Mouse (Mus musculus): Measurements from ENCODE around the gene Eea1.
"Not testable (repeated sequence)": the region's sequence is repeated elsewhere in the genome, so short reads cannot be mapped to it uniquely, and the experiment has no call there.

Gene Eea1

DNA sequence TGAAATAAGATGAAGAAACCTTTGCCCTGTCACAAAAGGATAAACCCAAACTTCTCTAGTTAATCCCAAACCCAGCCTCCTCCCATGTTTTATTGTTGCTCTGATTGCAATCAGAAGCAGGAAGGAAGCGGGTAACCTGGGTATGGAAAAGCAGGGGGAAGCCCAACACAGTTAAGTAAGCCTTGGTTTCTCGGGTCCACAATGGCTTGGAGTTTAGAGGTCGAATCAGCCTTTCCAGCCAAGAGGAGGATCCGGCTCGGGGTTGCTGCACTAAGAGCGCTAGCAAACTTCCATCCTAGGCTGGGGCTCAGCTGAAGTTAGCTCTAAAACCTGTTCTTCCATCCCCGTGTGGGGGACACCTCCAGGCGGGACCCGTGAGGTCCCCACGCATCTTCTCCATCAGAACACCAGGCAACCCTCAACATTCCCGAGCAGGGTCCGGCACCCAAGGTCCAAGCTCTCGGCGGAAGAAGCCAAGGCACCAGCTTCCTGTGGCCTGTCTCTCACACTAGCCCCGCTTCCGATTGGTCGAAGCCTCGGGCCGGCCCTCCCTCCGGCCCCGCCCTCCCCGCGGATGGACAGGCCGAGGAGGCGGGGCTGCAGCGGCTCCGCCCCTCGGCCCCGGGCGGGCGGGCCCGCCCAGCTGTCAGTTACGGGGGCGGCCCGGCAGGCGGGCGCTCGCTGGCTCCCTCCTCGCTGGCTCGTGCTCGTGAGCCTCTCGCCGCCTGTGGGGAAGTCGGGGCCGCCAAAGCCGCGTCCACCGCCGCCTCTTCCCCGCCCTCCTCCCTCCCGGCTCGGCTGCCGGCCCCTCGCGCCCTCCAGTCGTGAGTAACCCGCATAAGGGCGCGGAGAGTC, at the start of gene Eea1:
TSS of gene Eea1 (plus strand) at position 605 of the 855 bp plus-strand sequence.
- peak; percentile 70 for DNase-seq

DNA sequence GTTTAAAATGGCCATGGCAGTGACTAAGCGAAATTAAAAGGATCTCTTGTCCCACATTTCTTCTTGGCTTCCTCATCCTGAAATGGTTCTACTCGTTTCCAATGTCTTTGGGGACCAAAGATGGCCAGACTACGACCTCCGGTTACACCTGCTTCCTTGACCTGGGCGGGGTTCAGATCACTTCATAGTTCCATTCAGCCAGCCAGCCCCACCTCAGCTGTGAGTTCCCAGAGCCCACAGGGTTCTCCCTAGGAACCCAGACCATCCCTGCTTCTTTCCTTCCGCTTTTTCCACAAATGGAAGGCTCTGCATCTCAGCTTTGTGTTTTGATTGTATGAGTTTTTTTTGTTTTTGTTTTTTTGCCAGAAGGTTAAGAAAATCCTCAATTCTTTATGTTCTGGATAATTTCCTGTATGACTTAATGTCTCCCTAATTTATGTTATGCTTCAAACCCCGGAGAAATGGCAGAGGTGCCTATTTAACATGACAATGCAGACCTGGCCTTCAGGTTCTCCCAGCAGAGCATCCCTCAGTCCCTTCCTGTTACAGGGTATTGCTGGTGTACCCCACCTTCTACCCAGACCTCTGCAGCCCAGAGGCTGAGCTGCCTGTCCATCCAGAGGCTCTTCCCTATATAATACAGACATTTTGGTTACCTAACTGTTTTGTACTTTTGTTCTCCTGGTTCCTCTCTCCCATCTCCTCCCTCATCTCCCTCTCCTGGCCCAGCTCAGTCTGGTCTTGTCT, 49.1 kb upstream of the Eea1 start:
- no peak for DNase-seq

GRCm38 (mm10) chr10:95892132-95892531, 48.3 kb upstream of the Eea1 start:
- no peak for DNase-seq

DNA sequence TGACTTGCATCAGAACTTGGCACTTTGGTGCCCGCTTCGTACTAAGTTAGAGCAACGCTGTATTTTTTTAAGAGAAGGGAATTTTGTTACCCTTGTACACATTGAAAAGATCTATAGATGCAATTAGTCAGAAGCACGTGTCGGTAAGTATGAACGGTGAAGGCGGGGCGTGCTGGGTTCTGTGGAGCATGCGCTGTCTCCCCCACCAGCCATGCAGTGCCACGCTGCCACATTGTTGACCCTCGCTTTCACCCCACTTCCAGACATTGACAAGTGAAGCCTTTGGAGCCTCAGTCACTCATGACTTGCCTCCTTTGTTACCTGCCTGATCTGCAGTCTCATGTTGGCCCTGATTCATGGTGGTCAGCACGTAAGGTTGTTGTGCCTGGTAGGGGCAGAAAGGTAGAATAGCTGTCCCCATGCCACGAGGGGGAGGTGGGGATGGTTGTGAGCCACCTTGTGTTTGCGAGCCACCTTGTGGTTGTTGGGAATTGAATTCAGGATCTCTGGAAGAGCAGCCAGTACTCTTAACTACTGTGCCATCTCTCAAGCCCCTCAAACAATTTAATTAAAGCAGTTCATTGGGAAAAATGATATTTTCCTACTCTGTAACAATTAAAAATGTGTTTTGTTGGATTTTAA, 47.0 kb upstream of the Eea1 start:
- no peak for DNase-seq

- peak; percentile 19 for DNase-seq
Observed at GRCm38 (mm10) chr10:95894036-95894855, 46.2 kb upstream of the Eea1 start.

GRCm38 (mm10) chr10:95894856-95895386, 45.5 kb upstream of the Eea1 start:
- peak; percentile 64 for DNase-seq

GRCm38 (mm10) chr10:95898471-95899154, 41.8 kb upstream of the Eea1 start:
- DNase-seq, result peak; percentile 39

DNA sequence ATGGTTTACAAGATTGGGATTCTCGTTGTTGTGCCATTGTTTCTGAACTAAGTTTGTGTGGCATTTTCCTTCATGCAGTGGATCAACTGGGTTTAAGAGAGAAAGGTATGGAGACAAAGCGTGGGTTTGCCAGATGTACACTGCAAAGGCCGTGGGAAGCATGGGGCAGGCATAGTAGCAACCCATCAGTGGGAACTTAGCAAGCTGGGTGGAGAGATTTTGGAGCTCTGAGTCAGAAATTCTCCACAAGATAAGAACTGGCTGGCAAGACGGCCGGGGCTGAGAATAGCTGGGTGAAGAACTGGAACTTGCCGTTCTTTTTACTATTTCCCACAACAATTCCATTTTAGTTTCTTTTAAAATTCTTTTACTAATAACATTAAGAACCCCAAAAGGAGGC, 35.8 kb upstream of the Eea1 start:
- DNase-seq, result no peak

DNA sequence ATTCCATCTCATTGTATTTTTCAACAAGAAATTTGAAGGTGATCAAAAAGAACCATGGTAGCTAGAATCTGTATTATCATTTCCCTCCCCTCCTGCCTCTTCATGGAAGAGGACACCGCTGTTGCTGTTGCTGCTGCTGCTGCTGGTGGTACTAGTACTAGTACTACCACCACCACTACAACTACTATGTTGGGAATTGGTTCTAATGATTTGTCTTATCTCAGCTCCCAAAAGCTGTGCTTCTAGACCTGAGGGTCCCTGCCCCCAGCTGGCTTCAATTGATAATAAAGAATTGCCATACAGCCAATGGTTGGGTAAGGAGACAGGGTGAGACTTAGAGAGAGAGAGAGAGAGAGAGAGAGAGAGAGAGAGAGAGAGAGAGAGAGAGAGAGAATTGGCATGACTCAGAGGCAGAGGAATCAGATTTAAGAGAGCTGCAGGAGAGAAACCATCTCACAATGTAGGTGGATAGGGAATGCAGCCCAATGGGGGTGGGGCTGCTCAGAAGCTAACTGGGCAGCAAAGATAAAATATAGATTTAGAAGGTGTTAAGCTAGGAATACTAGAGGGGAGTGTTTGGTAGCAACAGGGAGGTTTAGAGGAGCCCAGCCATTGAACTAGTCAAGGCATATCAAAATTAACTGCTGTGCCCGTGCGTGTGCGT, 31.1 kb upstream of the Eea1 start:
- DNase-seq, result no peak

DNA sequence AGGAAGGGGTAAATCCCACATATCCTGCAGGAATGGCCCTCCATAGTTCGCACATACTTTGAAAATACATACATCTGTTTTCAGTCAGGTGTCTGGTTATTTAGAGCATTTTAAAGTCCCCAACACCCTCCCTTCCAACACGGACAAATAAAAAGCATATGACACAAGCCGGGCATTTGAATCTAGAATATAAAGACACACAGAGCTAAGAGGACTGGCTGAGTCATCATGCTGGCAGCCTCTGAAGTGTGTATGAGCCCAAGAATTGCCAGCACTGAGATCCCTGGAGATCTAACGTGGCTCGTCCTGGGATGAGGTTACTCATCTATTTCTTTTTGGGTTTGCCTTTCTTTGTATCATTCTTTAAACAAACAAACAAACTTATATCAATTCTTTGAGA, 29.4 kb upstream of the Eea1 start:
- DNase-seq, result no peak

DNA sequence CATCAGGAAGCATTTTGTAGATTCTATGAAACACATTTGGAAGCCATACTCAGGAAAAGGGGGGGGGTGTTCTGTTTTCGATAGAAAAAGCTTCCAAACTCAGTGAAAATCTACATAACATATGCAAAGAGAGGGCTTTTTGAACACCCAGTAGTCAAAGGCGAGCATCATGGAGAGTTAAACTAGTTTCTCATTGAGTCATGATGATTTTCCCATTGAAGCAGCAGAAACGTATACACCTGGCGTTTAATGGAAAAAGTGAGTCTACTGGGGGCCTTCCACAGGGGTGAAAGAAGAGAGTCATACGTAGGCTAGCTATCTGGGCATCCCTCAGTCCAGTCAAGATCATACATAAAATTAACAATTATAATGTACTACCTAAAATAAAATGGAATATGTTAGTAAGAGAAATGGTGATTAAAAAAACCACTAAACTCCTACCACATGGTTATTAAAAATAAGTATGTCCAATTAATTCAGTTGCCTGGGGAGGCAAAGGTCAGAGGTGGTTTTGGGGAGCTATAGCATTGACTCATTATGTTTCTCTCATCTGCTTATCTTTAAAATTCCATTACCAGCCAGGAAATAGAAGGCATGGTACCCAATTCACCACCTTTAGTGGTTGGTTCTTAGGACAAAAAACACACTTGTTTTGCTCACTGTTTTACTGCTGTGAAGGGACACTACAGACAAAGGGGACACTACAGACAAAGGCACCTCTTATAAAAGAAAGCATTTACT, 25.8 kb upstream of the Eea1 start:
- DNase-seq, result no peak

GRCm38 (mm10) chr10:95918716-95919115, 21.7 kb upstream of the Eea1 start:
- no peak for DNase-seq

GRCm38 (mm10) chr10:95923263-95924217, 16.9 kb upstream of the Eea1 start:
- no peak for DNase-seq

- DNase-seq, result not testable (repeated sequence)
Observed at GRCm38 (mm10) chr10:95933631-95934030, 6.8 kb upstream of the Eea1 start.

GRCm38 (mm10) chr10:95940901-95941767, 684 bp downstream of the Eea1 start:
- peak; percentile 57 for DNase-seq

DNA sequence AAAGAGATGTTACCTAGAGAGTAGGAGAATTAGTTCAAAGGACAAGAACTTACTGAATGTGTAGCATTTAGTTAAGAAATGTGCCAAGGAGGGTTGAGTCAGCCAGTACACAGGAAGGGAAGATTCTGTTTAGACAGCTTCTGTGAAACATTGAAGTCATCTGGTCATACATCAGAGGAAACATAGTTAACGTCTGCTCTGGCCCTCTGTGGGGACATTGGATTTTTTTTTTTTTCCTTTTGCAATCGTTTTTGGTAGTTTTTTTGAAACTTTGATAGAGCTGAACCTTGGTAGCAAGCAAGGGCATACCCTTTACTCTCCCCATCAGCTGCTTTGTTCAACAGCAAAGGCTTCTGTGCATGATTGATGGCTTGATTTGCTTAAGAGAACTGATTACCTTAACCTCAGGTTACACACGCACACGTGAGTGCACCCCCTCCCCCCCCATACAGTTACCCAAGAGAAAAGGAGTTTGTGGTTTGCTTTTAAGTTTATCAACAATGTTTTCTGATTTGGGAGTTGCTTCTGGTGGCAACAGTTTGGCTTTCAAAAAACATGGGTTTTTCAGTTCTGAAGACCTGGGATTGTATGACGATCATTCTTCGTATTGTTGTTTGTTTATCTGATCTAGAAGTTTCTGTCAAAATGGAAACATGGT, 1.4 kb downstream of the Eea1 start:
- no peak for DNase-seq

GRCm38 (mm10) chr10:95945086-95945485, 4.6 kb downstream of the Eea1 start:
- DNase-seq, result no peak

- no peak for DNase-seq
Observed at GRCm38 (mm10) chr10:95949410-95949809, 9.0 kb downstream of the Eea1 start.
